Mouse (Mus musculus) layer of hippocampus, adult 9-11 months (tissue): ENCODE measurements around the gene Ap3s2.

Experiments
- DNase-seq: peaks from one replicate; pipeline ENCODE4 v3.0.0; 2022

Ap3s2 gene

DNA sequence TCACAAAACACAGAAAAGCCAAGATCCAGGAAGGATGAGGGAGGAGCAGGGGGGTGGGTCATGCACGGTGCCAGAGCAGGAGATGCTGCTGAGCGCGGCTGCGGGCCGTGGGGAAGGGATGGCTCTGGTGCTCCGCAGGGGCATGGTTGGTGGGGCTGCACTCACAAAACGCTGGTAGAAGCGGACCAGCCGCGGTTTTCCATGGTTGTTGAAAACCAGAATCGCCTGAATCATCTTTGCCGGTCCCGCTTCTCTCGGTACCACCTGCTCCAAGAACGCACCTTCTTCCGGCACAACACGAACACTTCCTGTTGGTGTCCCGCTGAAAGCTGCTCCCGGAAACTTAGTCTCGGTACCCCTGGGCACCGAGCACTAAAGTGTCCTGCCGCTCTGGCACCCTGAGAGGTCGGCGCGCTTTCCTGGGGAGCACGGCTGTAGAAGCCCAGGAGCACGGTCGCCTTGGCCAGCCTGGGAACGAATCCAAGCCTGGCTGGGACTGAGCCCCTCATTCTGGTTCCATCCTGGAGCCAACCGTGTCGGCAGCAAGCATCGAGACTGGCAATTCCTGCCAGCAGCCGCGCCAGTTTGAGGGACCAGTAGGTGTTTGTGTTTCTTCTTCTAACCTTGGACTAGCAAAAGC, at the start of gene Ap3s2:
Gene Ap3s2, minus strand, starts transcription at position 306 of the 640 bp plus-strand sequence.
- peak; percentile 83 for DNase-seq

DNA sequence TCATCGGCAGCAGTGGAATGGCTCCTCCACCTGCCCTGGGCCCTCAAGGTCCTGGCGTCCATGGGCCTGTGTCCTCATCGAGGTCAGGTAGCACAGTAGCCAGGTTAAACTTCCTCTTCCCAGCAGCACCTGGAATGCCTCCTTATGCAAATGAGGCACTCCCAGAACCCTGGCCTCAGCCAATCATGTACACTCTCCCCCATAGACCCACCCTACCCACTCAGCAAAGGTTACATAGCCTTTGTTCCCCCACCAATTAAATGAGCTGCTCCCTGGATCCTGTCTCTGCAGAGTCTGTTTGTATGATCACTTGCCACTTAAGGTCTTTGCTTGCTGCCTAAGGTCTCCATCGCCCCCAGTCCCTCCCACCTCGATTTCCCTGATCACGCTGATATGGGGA, 47.9 kb upstream of the Ap3s2 start:
- no peak for DNase-seq

DNA sequence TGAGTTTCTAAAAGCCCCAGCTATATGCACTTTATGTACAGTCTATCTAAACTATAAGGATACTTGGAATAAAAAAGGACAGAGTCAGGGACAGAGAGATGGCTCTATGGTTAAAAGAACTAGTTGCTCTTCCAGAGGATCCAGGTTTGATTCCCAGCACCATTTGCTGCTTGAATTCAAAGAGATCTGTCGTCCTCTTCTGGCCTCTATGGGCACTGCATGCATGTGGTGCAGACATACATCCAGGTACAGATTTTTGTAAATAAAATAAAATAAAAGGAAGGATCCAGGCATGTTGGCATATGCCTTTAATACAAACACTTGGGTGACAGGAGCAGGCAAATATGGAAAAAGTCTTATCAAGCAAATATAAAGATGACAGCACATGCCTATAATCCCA, 41.2 kb upstream of the Ap3s2 start:
- DNase-seq, result no peak

DNA sequence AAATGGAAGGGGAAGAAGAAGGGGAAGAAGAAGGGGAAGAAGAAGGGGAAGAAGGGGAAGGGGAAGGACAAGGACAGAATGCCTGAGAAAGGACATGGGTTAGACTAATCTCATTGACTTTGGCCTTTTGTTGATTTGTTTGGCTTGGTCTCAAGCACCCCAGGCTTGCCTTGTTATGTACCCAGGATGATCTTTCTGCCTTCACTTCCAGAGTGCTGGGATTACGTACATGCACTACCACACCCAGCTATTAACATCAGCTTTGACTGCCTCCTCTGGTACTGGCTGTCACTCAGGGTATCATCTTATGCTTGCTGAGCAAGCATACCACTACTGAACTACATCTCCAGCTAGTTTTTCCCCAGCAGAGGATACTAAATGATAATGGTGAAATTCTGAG, 35.7 kb upstream of the Ap3s2 start:
- no peak for DNase-seq

DNA sequence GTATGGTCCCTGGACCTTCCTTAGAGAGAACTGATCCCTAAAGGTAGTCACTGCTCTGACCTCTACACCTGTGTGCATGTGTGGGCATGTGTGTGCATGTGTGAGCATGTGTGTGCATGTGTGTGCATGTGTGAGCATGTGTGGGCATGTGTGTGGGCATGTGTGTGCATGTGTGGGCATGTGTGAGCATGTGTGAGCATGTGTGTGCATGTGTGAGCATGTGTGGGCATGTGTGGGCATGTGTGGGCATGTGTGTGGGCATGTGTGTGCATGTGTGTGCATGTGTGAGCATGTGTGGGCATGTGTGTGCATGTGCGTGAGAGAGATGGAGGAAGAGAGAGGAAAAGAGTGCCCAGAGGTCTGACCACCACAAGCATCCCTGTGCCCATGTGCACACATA, 34.4 kb upstream of the Ap3s2 start:
- no peak for DNase-seq

DNA sequence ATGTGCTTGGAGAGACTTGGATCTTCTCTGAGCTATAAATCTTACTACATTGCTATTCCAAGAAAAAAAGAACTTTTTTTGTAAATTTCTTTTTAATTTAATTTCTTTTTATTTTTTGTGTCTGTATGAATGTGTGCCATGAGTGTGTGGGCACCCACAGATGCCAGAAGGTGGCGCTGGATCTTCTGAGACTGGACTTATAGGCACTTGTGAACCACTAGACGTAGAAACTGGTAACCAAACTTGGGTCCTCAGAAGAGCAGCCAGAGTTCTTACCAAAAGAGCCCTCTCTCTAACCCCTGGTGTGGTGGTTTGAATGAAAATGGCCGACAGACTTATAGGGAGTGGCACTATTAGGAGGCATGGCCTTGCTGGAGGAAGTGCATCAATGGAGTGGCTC, 30.6 kb upstream of the Ap3s2 start:
- no peak for DNase-seq

DNA sequence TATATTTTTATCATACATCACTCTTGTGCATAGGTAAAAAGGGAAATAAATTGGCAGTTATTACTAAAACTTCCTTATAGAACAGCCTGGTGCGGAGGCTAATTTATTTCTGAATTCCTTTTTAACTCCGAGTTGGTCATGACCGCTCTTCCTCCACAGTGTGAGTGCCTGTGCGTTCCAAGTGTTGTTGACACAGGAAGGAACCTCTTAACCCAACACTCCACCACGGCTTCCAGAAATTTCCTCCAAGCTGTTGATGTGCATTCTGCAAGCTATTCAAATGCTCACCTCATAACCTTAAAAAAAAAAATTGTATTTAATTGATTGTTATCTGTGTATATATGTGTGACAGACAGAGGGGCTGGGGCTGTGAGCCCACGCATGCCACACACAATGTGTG, 29.8 kb upstream of the Ap3s2 start:
- no peak for DNase-seq

DNA sequence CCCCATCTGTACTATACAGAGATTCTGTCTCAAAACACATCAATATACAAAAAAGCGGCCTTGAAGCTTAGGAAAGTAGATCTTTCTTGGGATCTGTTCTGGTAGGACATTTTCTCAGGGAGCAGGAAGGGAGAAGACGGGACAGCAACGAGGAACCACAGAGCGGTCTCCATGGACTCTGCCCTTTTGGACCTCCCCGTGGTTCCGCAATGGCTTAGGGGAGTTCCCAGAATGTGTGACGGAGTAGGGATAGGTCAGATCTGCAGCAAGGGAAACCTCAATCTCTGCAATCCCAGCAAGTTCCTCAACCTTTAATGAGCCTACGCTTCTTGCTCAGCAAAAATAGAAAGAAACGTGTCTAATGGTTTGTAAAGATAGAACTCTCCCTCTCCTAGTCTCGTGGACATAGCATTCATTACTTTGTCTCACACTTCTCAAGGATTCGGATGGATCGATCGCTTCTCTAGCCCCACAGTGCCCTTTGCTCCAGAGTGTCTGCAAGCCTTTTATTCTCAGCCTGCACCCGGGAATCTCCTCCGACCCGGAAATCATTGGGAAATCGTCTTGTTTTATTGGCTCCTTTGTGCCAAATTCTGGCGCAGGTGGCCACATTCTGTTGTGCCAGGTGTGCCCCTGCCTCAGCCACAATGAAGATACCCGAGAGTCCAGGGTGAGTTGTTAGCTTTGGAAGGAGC, 15.2 kb upstream of the Ap3s2 start:
- no peak for DNase-seq

DNA sequence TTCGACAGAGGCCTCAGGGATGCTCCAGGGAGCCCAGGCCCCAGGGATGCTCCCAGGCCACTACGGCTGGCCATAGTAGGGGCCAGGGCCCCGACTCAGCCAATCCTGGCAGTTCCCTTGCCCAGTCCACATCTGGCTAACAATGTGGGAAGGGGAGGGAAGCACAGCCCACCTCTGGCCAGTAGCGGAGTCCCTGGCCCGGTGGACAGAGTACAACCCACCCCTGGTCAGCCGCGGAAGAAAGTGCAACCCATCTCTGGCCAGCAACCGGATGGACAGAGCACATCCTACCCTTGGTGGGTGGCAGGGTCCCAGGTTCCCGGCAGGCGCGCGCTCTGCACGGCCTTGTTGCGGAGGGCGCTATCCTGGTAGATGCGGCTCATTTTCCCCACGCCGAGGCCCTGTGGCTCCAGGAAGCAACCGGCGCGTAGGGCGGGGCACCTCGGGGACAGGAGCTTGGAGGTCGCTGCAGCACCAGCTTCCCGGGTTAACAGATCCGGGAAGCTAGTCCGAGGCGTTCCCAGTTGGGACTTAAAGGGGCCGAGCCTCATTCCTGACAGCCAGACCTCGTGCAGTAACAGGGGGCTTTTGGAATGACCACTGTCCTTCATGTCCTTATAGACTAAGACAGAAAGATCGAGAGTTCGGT, 14.5 kb upstream of the Ap3s2 start, which contains the start of gene Arpin:
Gene Arpin, minus strand, starts transcription at position 498 of the 649 bp plus-strand sequence.
- peak; percentile 47 for DNase-seq

DNA sequence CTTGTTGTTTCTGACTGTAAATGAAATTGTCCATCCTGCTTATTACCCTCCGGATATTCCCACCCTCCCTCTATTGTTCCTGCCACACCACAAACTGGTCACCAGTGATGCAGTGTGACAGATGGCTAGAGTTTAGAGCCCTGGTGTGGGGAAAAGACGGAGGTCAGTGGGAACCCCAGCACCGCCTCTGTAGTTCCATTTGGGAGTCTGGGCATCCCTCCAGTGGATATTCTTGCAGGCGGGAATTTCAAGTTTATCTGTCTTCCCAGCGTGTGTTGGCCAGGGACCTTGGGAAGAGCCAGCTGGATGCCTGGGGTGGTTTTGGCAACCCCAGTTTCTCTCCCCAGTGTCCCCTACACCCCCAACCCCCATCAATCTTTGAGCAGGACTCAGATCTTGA, 14.0 kb upstream of the Ap3s2 start:
- no peak for DNase-seq

DNA sequence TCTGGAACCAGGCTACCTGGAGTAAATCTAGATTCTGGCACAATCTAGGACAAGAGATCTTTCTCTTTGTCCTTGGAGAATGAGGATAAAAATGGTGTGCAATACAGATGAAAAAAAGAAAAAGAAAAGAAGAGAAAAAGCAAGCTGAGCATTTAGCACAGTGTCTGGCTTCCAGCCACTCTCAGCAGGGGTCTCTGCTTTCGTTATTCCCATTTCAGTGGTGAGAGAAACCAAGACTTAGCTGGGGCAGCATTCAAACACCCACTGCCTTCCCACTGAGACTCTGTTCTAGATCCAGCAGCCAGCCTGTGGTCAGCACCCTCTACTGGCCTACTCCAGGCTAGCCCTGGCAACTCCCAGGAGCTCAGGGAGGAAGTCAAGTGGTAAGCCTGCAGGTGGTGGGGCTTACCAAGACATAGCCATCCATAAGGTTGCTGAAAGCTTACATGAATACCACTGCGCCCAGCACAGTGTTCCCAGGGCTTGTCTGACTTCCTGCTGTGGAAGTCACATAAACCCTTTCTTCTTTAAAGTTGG, 8.1 kb upstream of the Ap3s2 start:
- DNase-seq, result no peak

DNA sequence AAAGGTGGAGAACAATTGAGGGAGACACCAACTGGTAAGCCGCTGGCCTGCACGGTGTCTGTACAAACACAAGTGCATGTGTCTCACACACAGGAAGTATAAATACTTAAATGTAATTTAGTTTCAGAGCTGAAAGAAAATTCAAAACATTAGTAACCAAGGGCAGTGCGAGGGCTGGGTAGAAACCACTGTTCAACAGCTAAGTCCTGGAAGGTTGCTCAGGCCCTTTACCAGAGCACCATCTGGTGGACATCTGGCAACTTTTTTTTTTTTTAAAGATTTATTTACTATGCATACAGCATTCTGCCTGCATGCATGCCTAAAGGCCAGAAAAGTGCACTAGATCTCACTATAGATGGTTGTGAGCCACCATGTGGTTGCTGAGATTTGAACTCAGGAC, 5.9 kb downstream of the Ap3s2 start:
- no peak for DNase-seq

DNA sequence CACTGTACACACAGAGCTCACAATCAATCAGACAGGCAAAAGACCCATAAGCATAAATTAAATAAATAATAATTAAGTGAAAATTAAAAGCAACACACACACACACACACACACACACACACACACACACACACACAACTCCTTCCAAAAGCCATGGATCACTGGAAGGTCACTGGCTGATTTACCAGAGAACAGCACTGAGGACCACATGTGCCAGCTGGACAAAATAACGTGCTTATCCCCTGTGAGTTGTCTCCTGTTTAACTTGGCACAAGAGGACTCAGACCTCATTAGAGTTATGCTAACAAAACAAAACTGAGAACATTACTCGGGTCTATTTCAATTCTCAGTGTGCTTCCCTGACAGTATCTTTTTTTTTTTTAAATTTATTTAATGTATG, 13.1 kb downstream of the Ap3s2 start:
- DNase-seq, result no peak

DNA sequence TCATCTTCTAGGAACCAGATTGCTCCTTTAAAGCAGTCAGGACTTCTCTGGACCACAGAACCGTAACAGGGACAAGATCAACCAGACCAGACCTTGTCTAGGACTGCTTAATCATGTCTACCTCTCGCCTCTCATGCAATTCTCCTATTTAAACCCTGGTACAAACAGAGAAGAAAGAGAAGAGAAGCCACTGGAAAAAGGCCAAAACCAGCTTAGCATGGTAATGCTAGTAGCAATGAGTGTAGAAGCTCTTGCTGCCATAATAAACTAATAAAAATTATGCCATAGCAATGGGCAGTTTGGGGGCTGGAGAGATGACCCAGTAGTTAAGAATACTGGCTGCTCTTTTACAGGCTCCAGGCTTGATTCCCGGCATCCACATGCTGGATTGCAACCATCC, 13.5 kb downstream of the Ap3s2 start:
- DNase-seq, result no peak

DNA sequence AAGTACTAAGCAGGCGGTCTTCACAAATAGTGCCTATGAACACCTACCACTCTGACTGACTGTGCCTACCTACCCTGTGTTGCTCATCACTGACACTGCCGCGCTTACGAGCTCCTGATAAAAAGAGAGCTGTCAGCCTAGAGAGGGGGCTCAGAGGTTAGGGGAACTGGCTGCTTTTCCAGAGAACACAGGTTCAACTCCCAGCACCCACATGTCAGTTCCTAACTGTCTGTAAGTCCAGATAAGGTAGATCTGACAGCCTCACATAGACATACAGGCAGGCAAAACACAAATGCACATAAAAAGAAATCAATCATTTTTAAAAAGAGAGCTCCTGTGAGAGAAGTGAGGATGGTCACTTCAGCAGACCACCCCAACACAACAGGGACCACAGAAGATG, 15.3 kb downstream of the Ap3s2 start:
- no peak for DNase-seq

DNA sequence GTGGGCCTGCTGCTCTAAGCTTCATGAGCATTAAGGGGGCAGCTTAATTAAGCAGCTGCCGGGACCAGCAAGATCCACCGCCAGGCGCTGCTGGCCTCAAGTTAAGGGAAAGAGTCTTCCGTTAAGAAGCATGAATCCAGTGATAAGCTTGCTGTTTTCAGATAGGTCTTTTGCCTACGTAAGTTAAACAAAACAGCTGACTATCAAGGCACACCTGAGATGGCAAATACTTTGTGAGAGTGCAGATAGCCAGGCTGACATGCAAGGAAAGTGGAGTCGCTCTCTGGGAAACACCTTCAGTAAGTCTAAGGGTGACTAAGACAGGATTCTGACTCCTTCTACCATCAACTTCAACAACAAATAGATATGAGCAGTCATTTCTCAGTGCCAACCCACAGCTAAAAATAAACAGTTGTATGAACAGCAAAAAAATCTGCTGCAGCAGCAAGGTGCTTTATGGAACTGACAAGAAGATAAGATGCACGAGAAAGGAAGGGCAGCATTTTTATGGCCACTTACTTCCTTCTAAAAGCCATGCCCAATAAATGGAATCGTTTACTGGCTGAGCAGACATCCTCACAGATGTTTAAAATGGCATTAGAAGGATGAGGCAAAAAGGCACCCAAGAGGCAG, 17.2 kb downstream of the Ap3s2 start:
- DNase-seq, result no peak

DNA sequence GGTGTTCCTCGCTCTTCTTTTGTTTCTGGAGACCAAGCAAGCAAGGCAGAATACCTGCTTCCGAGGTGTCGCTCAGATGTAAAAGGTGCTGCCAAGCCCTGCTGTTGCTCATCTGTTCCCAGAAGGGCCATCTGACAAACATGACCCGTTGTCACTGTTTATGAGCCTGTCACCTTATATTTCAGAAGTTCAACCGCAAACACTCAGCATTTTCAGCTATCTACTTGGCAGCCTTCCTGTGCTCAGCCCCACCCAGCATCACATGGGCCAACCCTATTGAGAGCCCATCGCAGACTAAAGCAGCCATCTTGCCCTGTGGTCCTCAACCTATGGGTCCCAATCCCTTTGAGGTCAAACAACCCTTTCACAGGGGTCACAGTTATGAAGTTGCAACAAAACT, 19.7 kb downstream of the Ap3s2 start:
- DNase-seq, result no peak

DNA sequence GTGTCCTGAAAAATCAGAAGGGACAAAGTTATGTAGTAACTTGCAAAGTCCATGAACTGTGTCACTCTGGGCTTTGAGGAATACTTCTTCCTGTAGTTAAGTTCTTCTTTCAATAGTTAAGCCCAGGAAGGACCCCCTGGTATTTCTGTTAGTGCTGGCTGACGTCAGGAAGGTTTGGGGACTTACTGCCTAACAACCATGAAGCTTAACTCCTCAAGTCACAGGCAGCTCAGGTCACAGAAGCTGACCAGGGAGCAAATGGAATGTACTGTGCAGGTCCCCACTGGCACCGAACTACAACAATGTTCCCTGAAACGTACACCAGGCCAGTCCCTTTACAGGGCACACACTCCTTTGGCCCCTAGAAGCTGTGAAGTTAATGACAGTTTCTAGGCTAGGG, 25.2 kb downstream of the Ap3s2 start:
- no peak for DNase-seq

DNA sequence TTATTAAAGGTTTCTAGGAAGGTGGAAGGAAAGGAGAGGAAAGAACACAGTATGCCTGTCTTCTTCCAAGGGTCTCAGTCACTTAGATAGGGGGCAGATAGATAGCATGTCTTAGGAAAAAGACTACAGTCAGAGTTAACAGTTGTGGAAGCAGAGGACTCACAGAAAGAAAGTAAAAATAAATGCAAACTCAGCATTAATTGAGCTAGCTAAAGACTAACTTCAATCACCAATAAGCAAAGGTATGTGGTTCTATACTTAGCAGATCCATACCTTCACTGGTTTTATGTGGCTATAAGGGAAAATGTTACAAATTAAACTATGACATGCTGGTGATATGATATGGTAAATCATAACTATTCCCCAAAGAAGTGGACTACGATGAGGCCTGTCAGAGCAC, 25.7 kb downstream of the Ap3s2 start:
- no peak for DNase-seq

DNA sequence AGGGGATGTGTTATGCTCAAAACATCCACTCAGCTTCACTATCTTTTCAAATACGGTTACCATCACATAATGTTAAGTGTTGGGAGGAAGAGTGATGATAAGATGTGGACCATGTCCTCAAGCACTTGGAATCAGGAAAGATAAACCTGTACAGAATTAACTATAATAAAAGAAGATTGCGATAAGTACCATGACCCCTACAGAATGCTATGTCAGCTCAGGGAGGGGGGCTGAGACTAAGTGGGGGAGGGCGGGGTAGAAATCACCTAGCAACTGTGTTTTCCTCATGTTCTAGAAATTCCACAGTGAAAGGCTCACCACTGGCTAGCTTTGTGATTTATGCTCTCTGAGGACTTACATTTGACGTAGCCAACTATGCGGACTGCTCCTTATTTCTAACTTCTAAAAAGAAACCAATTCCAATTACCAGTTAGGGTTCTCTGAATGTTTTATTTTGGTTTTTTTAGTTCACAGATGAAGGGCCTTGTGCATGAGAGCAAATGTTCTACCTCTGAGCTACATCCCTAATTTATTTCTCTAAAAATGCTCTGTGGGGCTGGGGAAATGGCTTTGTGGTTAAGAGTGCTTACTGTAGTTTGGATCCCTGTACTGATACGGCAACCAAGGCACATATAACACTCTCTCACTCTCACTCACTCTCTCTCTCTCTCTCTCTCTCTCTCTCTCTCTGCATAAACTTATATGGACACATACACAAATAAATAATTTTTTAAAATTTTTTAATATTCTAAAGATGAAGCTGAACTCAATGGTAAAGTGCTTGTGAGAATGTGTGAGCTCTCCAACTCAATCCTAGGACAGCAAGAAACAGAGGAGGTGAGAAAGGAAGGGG, 27.6 kb downstream of the Ap3s2 start:
- no peak for DNase-seq

DNA sequence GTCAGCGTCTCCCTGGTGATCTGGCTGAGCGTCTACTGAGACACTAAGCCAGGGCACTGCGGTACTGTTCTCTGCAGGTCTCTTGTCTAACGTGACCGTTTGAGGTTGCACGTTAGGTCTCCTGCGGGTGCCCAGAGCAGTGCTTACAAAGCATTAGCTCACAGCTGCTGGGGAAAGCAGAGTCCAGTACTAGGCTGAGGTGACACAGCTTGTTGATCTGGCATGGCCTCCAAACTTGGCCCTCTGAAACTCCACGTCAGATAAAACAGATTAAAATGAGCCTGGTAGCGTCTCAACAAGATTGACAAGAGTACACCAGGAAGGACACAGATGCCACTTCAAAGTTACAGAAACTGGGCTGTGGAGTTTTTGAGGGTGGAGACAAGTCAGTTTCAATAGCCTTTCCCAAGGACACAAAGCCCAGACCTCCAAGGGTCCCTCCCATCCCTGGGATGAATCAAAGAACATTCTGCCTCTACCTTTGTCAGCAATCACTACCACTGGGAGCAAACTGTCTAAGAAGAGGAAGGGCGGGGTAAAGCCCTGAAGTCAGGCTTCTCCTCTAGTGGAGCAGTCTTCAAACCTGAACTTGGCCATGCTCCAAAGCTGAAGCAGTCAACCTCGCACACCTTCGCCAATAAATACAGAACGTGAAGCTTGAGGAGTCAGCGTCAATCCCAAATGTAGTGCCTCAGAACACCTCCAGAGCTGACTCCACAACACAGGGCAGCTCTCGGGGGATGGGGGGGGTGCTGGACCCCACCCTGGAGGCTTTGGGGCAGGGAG, 29.8 kb downstream of the Ap3s2 start:
- no peak for DNase-seq

DNA sequence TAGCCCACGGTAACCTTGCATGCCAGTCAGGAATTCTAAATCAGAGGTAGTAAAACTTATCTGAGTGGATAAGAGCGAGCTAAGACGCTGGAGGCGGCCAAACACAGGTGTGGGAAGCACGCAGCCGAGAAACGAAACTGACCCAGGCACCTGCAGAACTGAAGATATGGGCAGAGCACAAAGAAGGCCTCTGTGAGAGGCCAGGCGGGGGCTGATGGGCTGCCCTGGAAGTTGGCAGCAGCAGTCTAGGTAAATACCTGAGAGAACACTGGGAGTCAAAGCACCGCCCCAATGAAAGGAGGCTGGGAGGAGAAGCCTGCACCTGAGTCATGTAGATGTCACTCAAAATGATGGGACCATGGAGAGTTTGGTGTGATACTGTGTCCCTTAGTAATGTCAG, 31.8 kb downstream of the Ap3s2 start:
- no peak for DNase-seq
